Mouse (Mus musculus) G1E (cell line): ENCODE measurements at regions not wholly inside any gene's neighbourhood (a gene's known extent, or its start where the extent isn't known, plus 50 kb on each side); places are given as distances from the start of the nearest gene placed in this dataset.

Experiments used
- CTCF ChIP-seq: IDR thresholded peaks from 2 replicates; pipeline ENCODE4 v1.5.1; 2012; ENCODE audit warnings: low read depth, low read length, inconsistent platforms, mixed read lengths
- GATA1 ChIP-seq: IDR thresholded peaks from 2 replicates; pipeline ENCODE4 v1.6.1; 2012; ENCODE audit warnings: borderline replicate concordance, low read length, inconsistent platforms, mixed read lengths
- GATA2 ChIP-seq: IDR thresholded peaks from 2 replicates; pipeline ENCODE4 v1.6.1; 2012; ENCODE audit warnings: low read depth, low read length, inconsistent platforms, borderline replicate concordance

- TF ChIP-seq GATA2 (no peak), CTCF (no peak), GATA1 (no peak)
Measured at GRCm38 (mm10) chrX:19237738-19238261, 243.3 kb downstream of the Tex13c3 start.
